Mouse (Mus musculus) thymus, postnatal 0 days (tissue): ENCODE measurements around the gene Sapcd1. TPM values are rescaled to one million over a fixed set of nuclear protein-coding genes. Genes with fewer than 3 reads are reported as not detected.
"Not testable (repeated sequence)": the region's sequence is repeated elsewhere in the genome, so short reads cannot be mapped to it uniquely, and the experiment has no call there.

ENCODE experiments used
- DNase-seq: peaks from one replicate; pipeline ENCODE4 v3.0.0-alpha.2; 2015; ENCODE audit warnings: low spot score
- polyA plus RNA-seq: library from polyadenylated mRNA; unstranded; fragments of >200 nt; fragmentation: Nextera tagmentation; extraction: Ambion mirVana; gene quantifications from 2 replicates; pipeline ENCODE4 v1.2.1, GENCODE M21; 2015

Gene Sapcd1
- polyA plus RNA-seq, 1 experiment from 2014 or later, result 22.5 TPM

DNA sequence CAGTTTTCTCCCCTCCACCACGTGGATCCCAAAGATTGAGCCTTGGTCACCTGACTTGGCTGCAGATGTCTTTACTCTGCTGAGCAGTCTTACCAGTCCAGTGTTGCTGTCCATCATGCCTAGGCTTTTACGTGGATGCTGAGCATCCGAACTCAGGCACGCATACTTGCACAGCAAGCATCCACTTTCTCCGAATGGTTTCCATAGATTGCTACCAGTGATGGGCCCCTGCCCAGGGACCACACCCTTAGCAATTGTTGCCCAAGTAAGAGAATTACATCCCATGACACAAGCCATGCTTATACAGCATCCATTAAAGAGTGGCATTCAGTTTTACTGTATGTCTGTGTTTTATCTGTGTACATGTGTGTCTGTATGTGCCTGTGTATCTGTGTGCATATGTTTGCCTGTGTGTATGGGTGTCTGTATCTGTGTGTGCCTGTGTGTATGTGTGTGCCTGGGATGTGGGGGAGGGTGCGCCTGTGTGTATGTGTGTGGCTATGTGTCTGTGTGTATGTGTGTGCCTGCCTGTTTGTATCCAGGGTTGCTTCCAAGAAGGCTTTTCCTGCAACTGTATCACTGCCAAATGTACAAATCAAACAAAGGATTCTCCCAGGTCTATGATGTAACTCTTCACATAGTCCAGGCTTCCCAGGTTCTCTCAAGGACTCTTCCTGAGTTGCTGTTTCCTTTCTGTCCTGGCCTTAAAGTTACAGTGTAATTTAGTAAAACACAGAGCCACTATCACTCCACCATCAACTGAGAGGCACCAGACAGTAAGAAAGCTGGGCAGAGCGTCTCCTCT is 28.1 kb upstream of the Sapcd1 start:
- DNase-seq, result no peak

DNA sequence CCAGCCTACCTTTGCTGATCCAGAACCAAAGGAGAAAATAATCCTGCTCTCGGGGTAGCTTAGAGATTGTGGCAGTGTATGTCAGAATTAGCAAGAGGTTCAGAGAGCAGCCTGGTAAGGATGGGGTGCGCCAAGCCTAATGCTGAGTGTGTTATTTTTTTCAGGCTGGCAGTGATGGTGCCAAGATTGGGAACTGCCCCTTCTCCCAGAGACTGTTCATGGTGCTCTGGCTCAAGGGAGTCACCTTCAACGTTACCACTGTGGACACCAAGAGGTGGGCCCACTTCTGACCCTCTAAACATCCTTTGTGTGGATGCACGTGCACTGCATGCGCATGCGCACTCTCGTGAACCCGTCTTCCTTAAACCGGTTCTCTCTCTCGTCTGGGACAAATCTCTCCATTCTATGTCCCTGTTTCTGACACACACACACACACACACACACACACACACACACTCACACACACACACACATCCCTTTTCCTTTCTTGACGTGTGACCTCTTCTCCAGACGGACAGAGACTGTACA is 24.5 kb upstream of the Sapcd1 start:
- DNase-seq, result no peak

GRCm38 (mm10) chr17:35051156-35052086 is 23.6 kb upstream of the Sapcd1 start:
- DNase-seq, result peak; percentile 81

- DNase-seq, result peak; percentile 63
These were observed 22.4 kb upstream of the Sapcd1 start for GRCm38 (mm10) chr17:35050126-35050750.

GRCm38 (mm10) chr17:35049561-35050016 is 21.8 kb upstream of the Sapcd1 start, which contains the start of gene Clic1:
TSS of gene Clic1 (plus strand) at chr17:35049966.
- peak; percentile 61 for DNase-seq

- DNase-seq, result no peak
These were observed 21.2 kb upstream of the Sapcd1 start for GRCm38 (mm10) chr17:35048932-35049440.

DNA sequence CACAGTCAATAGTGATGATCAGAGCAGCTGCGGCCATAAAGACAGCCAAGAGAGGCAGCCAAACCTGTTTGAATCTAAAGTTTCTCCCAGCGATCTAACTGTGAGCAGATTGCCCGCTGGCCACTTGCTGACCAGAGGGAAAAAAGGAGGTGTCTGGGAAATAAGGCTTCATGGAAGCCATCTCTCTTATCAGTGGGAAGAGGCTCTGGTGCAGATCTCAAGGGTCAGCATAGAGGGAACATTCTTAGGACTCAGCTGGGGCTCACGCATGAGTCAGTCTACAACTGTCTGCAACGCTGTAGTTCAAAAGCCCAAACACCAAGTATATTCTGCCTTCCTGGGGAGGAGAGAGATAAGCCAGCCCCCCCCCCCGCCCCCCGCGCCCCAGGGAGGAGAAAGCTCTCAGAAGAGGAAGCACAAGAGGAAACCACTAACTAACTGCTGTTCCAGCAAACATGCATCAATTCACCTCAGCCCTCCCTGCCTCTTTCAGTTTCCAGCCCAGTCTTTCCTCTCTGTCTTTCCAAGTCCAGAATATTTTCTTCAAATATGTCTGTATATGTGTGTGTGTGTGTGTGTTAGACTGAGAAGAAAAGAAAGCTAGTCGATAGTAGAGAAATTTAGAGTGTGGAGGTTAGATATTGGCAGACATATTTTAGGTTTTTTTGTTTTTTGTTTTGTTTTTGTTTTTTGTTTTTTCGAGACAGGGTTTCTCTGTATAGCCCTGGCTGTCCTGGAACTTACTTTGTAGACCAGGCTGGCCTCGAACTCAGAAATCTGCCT is 20.5 kb upstream of the Sapcd1 start:
- peak; percentile 70 for DNase-seq

GRCm38 (mm10) chr17:35047688-35048087 is 19.9 kb upstream of the Sapcd1 start:
- no peak for DNase-seq

- DNase-seq, result peak; percentile 98
These were observed 19.1 kb upstream of the Sapcd1 start, which contains the start of gene Msh5 for GRCm38 (mm10) chr17:35046681-35047455. TSS of gene Msh5 (minus strand) at chr17:35046745.

DNA sequence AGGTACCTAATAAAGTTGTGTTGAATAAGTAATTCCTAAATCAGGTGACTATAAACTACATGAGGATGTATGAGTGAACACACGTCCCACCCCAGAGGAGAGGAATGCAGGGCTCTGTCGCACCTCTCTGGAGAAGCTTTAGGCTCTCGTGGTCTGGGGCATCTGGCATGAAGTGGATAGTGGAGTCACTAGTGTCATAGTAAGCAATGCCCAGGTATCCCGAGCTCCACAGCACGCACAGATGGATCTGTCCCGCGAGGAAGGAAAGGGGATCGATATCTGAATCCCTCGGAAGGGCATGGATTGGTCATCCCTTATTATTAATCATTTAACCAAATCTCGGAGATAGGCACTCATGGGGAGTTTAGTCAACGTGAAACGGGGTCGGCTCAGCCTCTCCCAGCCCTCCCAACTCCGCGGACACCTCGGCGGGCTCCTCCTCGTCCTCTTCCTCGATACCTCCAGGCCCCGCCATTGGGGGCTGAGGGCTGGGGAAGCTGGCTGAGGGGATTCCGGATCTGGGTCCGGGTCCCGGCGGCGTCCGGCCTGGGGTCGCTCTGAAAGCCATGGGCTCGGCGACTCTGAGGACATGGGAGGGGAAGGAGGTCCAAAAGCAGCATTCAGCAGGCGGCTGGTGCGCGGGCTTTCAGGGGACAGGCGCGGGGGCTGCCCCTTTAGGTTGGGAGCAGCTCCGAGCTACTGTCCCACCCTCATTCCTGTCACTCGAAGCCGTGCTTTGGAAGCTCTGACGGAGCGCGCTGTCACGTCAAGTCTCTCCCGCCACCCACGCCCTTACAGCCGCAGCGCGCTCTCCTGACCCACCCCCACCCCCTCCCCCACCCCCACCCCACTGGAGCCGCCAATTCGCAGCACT is 18.2 kb upstream of the Sapcd1 start:
- DNase-seq, result no peak

DNA sequence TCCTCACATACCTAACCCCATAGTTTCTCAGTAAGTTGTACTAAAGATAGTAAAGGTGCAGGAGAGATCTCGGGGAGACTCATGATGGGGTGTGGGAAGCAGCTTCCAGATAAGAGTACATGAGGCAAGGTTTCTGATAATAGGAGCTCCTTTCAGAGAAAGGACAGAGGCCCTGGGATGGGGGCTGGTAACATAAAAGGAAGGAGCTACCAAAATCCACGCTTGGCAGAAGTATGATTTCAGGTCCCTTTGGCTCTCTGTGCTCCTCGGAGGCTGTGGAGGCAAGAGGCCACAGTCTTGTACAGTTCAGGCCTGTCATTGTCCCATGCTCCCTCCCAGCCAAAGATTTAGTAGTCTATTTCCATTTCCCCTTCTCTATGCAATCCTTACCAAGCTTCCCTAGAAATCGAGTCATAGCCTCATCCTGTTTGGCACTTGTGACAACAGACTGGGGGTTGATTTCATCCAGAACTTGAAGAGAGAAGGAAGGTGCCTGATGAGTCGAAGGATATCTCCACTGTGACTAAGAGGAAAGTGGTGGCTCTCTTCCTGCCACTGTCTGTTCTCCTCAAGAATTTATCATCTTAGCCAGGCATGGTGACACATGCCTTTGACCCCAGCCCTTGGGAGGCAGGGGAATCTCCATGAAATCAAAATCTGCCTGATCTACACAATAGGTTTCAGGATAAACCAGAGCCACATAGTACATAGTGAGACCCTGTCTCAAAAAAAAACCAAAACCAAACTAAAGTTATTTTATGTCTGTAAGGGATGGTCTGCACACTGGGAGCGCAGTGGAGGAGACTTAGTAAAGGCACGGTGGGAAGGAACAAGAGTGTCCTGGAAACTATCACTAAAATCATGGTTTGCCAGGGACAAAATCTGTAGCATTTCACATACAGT is 17.3 kb upstream of the Sapcd1 start:
- no peak for DNase-seq

DNA sequence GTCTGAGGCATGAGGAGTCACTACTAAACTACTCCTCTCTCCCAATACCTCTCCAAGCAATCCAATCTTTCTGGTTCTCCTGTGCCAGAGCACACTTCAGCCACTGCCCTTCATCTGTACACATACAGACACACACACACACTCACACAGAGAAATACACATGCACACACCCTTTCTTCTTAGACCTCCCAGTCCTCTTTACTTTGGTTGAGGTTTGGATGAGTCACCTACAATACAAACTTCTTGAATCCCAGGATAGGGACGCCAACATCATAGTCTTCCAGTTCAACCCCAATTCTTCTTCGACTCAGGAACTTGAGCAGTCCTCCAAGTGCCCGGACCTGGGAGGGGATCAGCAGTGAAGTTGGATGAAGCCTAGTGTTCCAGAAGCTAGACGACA is 16.0 kb upstream of the Sapcd1 start:
- DNase-seq, result no peak

DNA sequence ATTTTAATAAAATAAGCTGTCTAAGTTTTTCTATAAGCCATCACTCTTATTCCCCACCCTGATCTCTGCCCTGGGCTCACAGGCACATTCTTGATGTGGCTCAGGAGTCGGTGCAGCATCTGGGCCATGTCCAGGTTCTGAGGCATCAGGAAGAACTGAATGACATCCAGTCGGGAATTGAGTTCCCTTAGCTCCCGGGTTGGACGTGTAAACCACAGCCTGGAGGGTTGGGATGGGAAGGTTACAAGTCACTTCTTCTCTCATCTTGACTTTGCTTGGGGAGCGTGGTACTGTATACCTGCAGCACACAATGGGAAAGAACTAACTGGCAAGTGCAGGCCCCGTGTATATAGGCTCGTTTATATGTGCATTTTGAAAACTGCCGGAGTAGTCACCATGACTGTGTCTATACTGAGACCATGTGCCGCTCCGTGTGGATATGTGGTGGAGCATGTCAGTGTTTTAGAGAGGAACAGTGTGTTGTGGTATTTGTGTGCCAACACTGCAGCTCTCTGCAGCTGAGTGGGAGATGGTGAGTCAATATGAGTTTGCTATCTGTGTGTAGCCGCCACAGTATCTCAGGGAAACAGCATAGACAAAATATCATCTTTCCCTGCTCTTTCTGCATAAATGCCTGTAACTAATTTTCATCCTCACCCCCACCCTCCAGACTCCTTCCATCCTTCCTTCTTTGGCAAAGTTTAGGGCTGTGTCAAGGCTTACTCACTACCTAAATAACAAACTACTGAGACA is 11.5 kb upstream of the Sapcd1 start:
- no peak for DNase-seq

DNA sequence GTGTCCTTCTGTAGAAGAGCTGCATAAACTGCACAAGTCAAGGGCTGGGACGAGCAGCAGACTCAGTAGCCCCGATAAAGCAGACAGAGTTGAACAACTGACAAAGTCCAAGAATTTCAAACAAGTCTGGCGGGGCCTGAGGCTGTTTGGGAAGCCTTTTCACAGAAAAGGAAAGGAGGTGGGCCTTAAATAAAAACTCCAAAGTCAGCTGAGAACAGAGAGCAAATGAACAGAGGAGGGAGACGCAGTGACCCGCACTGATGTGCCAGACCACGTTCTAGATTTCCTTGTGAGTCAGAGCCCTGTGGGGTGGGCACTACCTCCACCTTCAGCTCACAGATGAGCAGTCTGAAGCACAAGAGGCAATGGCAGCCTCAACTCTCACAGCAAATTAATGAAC is 7.1 kb upstream of the Sapcd1 start:
- DNase-seq, result no peak

- not testable (repeated sequence) for DNase-seq
These were observed 5.9 kb upstream of the Sapcd1 start for GRCm38 (mm10) chr17:35033703-35034102.

DNA sequence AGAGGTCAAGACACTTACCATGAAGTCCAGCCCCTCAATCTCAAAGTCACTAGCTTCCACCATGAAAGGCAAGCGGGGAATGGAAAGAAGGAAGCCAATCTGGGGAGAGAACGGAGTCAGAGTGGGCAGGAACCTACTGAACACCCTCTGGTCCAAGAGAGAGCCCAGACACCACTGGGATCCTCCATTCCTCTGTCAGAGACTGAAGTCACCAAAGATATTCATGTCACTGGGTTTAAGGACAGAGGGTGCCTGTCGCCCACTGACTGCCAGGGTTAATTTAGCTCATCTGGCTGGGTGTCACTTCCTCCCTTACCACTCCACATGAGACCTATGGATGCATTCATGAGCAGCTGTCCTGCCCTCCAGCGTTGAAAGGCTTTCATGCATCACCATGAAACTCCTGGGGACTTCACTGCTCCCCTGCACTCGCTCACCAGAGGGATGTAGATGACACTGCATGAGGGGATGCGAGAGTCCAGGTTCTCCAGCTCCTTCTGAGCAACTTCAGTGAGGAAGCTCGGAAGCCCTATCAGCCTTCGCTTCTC is 4.6 kb upstream of the Sapcd1 start:
- DNase-seq, result peak; percentile 20
